Comparison of ENCODE assay signal across 8 mouse cellular contexts in genomic region chr4:72200559-72201409, GRCm38 (mm10). TPM values are rescaled to one million over a fixed set of nuclear protein-coding genes. Genes with fewer than 3 reads are reported as not detected.
A peak's percentile ranks its signal among the peaks of the same experiment; 100 is the strongest.
DNase-seq lines count a peak whose midpoint lies in the region; ATAC-seq and TF ChIP-seq lines count a peak whose summit lies in the region.

Tle1 (minus strand) TSS chr4:72200919.

- no peaks in the 10 kb centered on the region for H3K4me1 ChIP-seq in ES-Bruce4 (ENCODE audit: control insufficient read depth, insufficient read depth, low read length)
- H3K4me1 ChIP-seq in forebrain, embryonic 13.5 days: peaks cover 53% of the 10 kb centered on the region
- H3K4me1 ChIP-seq in liver, postnatal 0 days (ENCODE audit: insufficient read depth): no peaks in the 10 kb centered on the region
- H3K4me1 ChIP-seq in neural tube, embryonic 14.5 days (ENCODE audit: control insufficient read depth, insufficient read depth, low read length): peaks cover 15% of the 10 kb centered on the region

- H3K27me3 ChIP-seq in ES-Bruce4 (ENCODE audit: control insufficient read depth, insufficient read depth, low read length, poor library complexity, severe bottlenecking): no peaks in the 10 kb centered on the region
- peaks cover 17% of the 10 kb centered on the region for H3K27me3 ChIP-seq in forebrain, embryonic 13.5 days
- H3K27me3 ChIP-seq in liver, postnatal 0 days (ENCODE audit: insufficient read depth, low read length): 0 out of 2 replicates have a peak, but pooled peaks cover 3% of the 10 kb centered on the region
- H3K27me3 ChIP-seq in neural tube, embryonic 14.5 days (ENCODE audit: control insufficient read depth, insufficient read depth, low read length): no peaks in the 10 kb centered on the region

- H3K4me2 ChIP-seq in forebrain, embryonic 13.5 days: peak within 1 kb of the TSS; percentile 82
- peak within 1 kb of the TSS; percentile 80 for H3K4me2 ChIP-seq in liver, postnatal 0 days (ENCODE audit: low read depth, low read length)
- peak within 1 kb of the TSS; percentile 78 for H3K4me2 ChIP-seq in neural tube, embryonic 14.5 days (ENCODE audit: low read depth, low read length)

- DNase-seq in heart, postnatal 10 days: peak; percentile 99
- peak; percentile 94 for DNase-seq in large intestine, adult 2 months (ENCODE audit: low read depth, low spot score)
- peak; percentile 98 for DNase-seq in liver, postnatal 0 days
- DNase-seq in testis, postnatal 10 days (ENCODE audit: low spot score): peak; percentile 100

- H3K4me3 ChIP-seq in ES-Bruce4 (ENCODE audit: low read depth, low read length): peak within 1 kb of the TSS; percentile 98
- H3K4me3 ChIP-seq in forebrain, embryonic 13.5 days: peak within 1 kb of the TSS; percentile 81
- peak within 1 kb of the TSS; percentile 79 for H3K4me3 ChIP-seq in liver, postnatal 0 days (ENCODE audit: low read depth, low read length)
- peak within 1 kb of the TSS; percentile 85 for H3K4me3 ChIP-seq in neural tube, embryonic 14.5 days (ENCODE audit: low read depth, low read length)

- TF ChIP-seq POLR2A in ES-Bruce4 (IDR thresholded peaks at IDR 0.05; ENCODE audit: insufficient read depth, low read length): no peak

- no peak for TF ChIP-seq CTCF in ES-Bruce4 (IDR thresholded peaks at IDR 0.05; ENCODE audit: low read depth, low read length)
- no peak for TF ChIP-seq CTCF in liver, postnatal 0 days (IDR thresholded peaks at IDR 0.05; ENCODE audit: low read depth)

- WGBS in forebrain, embryonic 13.5 days: under 1% methylated on average over 103 of the region's 107 CpGs
- under 1% methylated on average over 107 of the region's 107 CpGs for WGBS in large intestine, adult 2 months
- WGBS in liver, postnatal 0 days (ENCODE audit: insufficient replicate concordance): under 1% methylated on average over 92 of the region's 107 CpGs
- WGBS in neural tube, embryonic 14.5 days: under 1% methylated on average over 97 of the region's 107 CpGs

- peak within 1 kb of the TSS; percentile 28 for H3K27ac ChIP-seq in ES-Bruce4 (ENCODE audit: insufficient read depth, low read length)
- H3K27ac ChIP-seq in forebrain, embryonic 13.5 days: peak within 1 kb of the TSS; percentile 93
- H3K27ac ChIP-seq in liver, postnatal 0 days (ENCODE audit: low read depth): peak within 1 kb of the TSS; percentile 95
- H3K27ac ChIP-seq in neural tube, embryonic 14.5 days (ENCODE audit: low read depth, low read length): peak within 1 kb of the TSS; percentile 89

- peaks cover 6% of the 10 kb centered on the region; the same call in 1 of the 2 replicates for H3K36me3 ChIP-seq in ES-Bruce4 (ENCODE audit: control insufficient read depth, insufficient read depth, low read length, poor library complexity, severe bottlenecking)
- no peaks in the 10 kb centered on the region for H3K36me3 ChIP-seq in forebrain, embryonic 13.5 days (ENCODE audit: poor library complexity, severe bottlenecking)
- no peaks in the 10 kb centered on the region; the same call in 1 of the 2 replicates for H3K36me3 ChIP-seq in liver, postnatal 0 days (replicated peaks; ENCODE audit: insufficient read depth, low read length)
- H3K36me3 ChIP-seq in neural tube, embryonic 14.5 days (ENCODE audit: control insufficient read depth, insufficient read depth, low read length): no peaks in the 10 kb centered on the region

- peak within 1 kb of the TSS; percentile 91 for H3K9ac ChIP-seq in ES-Bruce4 (ENCODE audit: low read depth, poor library complexity, severe bottlenecking)
- H3K9ac ChIP-seq in forebrain, embryonic 13.5 days: peak within 1 kb of the TSS; percentile 93
- H3K9ac ChIP-seq in liver, postnatal 0 days (replicated peaks): peak within 1 kb of the TSS; percentile 87
- peak within 1 kb of the TSS; percentile 88 for H3K9ac ChIP-seq in neural tube, embryonic 14.5 days (replicated peaks; ENCODE audit: low read depth, low read length)

- intact Hi-C loops in heart, postnatal 10 days (cut with DNase I): no loop called here

- no peaks in the 10 kb centered on the region for H3K9me3 ChIP-seq in ES-Bruce4 (replicated peaks; ENCODE audit: control insufficient read depth, insufficient read depth, low read length, poor library complexity, severe bottlenecking)
- H3K9me3 ChIP-seq in forebrain, embryonic 13.5 days (replicated peaks): no peaks in the 10 kb centered on the region
- no peaks in the 10 kb centered on the region for H3K9me3 ChIP-seq in liver, postnatal 0 days (ENCODE audit: low read length)
- H3K9me3 ChIP-seq in neural tube, embryonic 14.5 days (ENCODE audit: control insufficient read depth, low read length): no peaks in the 10 kb centered on the region

- peak; percentile 88 for ATAC-seq in cerebellum, adult (ENCODE audit: insufficient number of reproducible peaks, low FRiP score, low TSS enrichment)
- ATAC-seq in forebrain, embryonic 13.5 days: peak; percentile 97
- peak; percentile 85 for ATAC-seq in liver, postnatal 0 days
- ATAC-seq in neural tube, embryonic 14.5 days (ENCODE audit: low read depth): peak; percentile 96

- TF ChIP-seq EP300 in ES-Bruce4 (IDR thresholded peaks at IDR 0.05; ENCODE audit: insufficient read depth, low read depth, low read length): no peak
- no peak for TF ChIP-seq EP300 in liver, postnatal 0 days (IDR thresholded peaks at IDR 0.05; ENCODE audit: low read depth)

RNA-seq across cellular contexts. Expression of gene Tle1, which starts in this region (rescaled TPM):
- 35.0 and 37.7 TPM in 2 replicates for polyA plus RNA-seq in ES-Bruce4 (2011; ENCODE audit: insufficient read depth, insufficient read length, low read depth, missing spikeins)
- polyA plus RNA-seq in forebrain, embryonic 13.5 days (2015; fragmentation: Nextera tagmentation; extraction: Ambion mirVana): 37.5 and 41.4 TPM in 2 replicates
- total RNA-seq in heart, postnatal 10 days (2021): 10 to 100 TPM; 12.3 to 14.2 TPM
- polyA plus RNA-seq in large intestine, adult 2 months (2012; rRNA removed): 20.9 and 37.2 TPM in 2 replicates
- 20.3 and 21.2 TPM in 2 replicates for polyA plus RNA-seq in liver, postnatal 0 days (2015; fragmentation: Nextera tagmentation; extraction: Ambion mirVana)
- polyA plus RNA-seq in neural tube, embryonic 14.5 days (2014; fragmentation: Nextera tagmentation; extraction: Ambion mirVana): 29.8 and 35.1 TPM in 2 replicates

Comparison
In these comparisons a context has a peak if more than half of its experiments do, and no peak if none do; other contexts are left out.
1. Peak in every context shown above with its lines: DNase-seq, ATAC-seq, H3K4me3 ChIP-seq and H3K27ac ChIP-seq.
2. H3K27ac ChIP-seq: peak in every context shown above with its lines; median percentile 95 in liver, postnatal 0 days; 93 in forebrain, embryonic 13.5 days; 89 in neural tube, embryonic 14.5 days; 28 in ES-Bruce4.